Mouse (Mus musculus) embryonic facial prominence, embryonic 13.5 days (tissue): ENCODE measurements at regions not wholly inside any gene's neighbourhood (a gene's known extent, or its start where the extent isn't known, plus 50 kb on each side); places are given as distances from the start of the nearest gene placed in this dataset.

ENCODE experiments used
- ATAC-seq: fragments of 200-750 bp; cut with Nextera tagmentation; 2 replicates; pipeline ENCODE4 v1.8.0; 2017; ENCODE audit warnings: low read depth; ENCODE audit not compliant: insufficient number of reproducible peaks, insufficient read depth, low FRiP score, low TSS enrichment
- H3K27ac ChIP-seq: fragments of 300-500 bp; sonication (generic); 2 replicates; pipeline ENCODE4 v1.5.1; 2015; ENCODE audit warnings: moderate library complexity, mild to moderate bottlenecking, inconsistent platforms
- H3K27me3 ChIP-seq: fragments of 300-500 bp; sonication (generic); 2 replicates; pipeline ENCODE4 v1.6.1; 2015; ENCODE audit warnings: mild to moderate bottlenecking, inconsistent platforms
- H3K36me3 ChIP-seq: fragments of 300-500 bp; sonication (generic); 2 replicates; pipeline ENCODE4 v1.6.1; 2015; ENCODE audit warnings: mild to moderate bottlenecking, inconsistent platforms
- H3K4me1 ChIP-seq: fragments of 300-500 bp; sonication (generic); 2 replicates; pipeline ENCODE4 v1.6.1; 2015; ENCODE audit warnings: inconsistent platforms
- H3K4me2 ChIP-seq: fragments of 300-500 bp; sonication (generic); 2 replicates; pipeline ENCODE4 v1.6.1; 2015; ENCODE audit warnings: moderate library complexity, mild to moderate bottlenecking, inconsistent platforms
- H3K4me3 ChIP-seq: fragments of 300-500 bp; sonication (generic); 2 replicates; pipeline ENCODE4 v1.5.1; 2015; ENCODE audit warnings: mild to moderate bottlenecking, inconsistent platforms
- H3K9ac ChIP-seq: fragments of 300-500 bp; sonication (generic); 2 replicates; pipeline ENCODE4 v1.6.1; 2015; ENCODE audit warnings: mild to moderate bottlenecking, inconsistent platforms
- H3K9me3 ChIP-seq: fragments of 300-500 bp; sonication (generic); 2 replicates; pipeline ENCODE4 v1.6.1; 2016; ENCODE audit warnings: inconsistent platforms
- whole genome bisulfite sequencing: fragments of 180-500 bp; shearing (Covaris S2); methylation state at CpG from one replicate; pipeline ENCODE4 v1.1.7; 2015; ENCODE audit warnings: mixed read lengths; 5-methylcytosine and 5-hydroxymethylcytosine counted together

- 0 out of 2 replicates have a peak, but pooled peaks cover 3% of the 10 kb centered on the region for H3K4me1 ChIP-seq
- H3K27ac ChIP-seq, result no peak overlapping the region
- H3K36me3 ChIP-seq, result no peaks in the 10 kb centered on the region
- H3K4me2 ChIP-seq, result no peak overlapping the region
- no peaks in the 10 kb centered on the region for H3K9me3 ChIP-seq
- H3K27me3 ChIP-seq, result no peaks in the 10 kb centered on the region
- H3K9ac ChIP-seq, result no peak overlapping the region
- no peak overlapping the region for H3K4me3 ChIP-seq
- 82% methylated on average over 18 of the region's 18 CpGs for whole genome bisulfite sequencing
- ATAC-seq, result no peak
Observed at GRCm38 (mm10) chr5:51868223-51868713, 300.7 kb upstream of the Ppargc1a start.

DNA sequence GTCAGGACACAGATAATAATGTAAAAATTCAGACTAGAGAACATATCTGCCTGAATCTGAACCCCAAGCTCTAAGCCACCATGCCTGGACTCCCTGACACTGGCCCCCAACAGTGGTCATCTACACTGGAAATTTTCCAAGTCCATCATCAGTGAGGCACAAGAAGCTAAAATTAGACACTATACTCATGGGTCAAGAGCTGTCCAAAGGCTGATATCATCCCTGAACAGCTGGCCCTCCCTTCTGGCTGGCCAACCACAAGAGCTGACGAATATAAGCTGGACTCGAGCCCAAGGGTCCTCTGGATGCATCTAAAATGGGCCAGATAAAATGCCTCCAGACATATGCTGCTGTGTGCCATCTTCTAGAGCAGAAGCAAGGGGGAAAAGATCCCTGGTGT is 298.5 kb upstream of the Ppargc1a start:
- Histone ChIP-seq H3K4me1 (no peaks in the 10 kb centered on the region), H3K9ac (no peak overlapping the region), H3K9me3 (no peaks in the 10 kb centered on the region), H3K36me3 (no peaks in the 10 kb centered on the region), H3K4me2 (no peak overlapping the region), H3K4me3 (no peak overlapping the region), H3K27me3 (no peaks in the 10 kb centered on the region), H3K27ac (no peak overlapping the region)
- 78% methylated on average over 2 of the region's 2 CpGs for WGBS
- no peak for ATAC-seq

- ATAC-seq, result no peak
- Histone ChIP-seq H3K4me1 (no peaks in the 10 kb centered on the region), H3K4me2 (no peak overlapping the region), H3K9ac (no peak overlapping the region), H3K9me3 (no peaks in the 10 kb centered on the region), H3K4me3 (no peak overlapping the region), H3K27me3 (no peaks in the 10 kb centered on the region), H3K36me3 (no peaks in the 10 kb centered on the region), H3K27ac (no peak overlapping the region)
- 70% methylated on average over 5 of the region's 5 CpGs for WGBS
Observed at GRCm38 (mm10) chr5:51860496-51860895, 293.0 kb upstream of the Ppargc1a start.

DNA sequence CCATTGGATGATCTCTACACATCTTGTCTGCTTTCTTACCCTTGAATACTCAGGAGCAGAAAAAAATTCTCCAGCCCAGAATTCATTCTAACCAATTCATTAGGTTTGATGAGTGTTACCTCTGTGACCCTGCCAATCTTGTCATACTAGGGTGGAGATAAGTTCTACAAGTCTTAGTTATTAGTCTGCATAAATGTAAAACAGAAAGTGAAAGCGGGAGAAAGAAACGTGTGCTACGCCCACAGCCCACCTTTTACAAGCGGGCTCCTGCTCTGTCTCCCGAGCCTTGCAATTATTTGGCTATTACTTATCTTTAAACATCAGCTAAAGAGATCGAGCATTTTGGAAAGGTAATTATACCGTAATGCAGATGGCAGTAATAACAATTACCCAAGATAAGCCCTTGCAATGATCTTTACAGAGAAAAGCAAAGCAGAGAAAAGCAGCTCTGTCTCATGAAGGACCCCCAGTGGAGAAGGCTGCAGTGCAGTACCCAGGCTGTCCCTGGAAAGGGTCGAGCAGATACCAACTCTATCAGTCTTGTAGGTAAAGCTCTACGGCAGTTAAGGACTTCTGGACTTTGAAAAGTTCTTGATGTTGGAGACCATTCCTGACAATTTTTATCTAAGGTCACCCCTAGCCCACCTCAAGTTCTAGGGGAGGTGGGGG is 286.1 kb upstream of the Ppargc1a start:
- no peaks in the 10 kb centered on the region for H3K36me3 ChIP-seq
- WGBS, result 59% methylated on average over 9 of the region's 9 CpGs
- H3K4me3 ChIP-seq, result no peak overlapping the region; the same call in 1 of the 2 replicates
- no peak for ATAC-seq
- peak overlapping the region; percentile 34 for H3K4me2 ChIP-seq
- H3K27me3 ChIP-seq, result no peaks in the 10 kb centered on the region
- no peaks in the 10 kb centered on the region for H3K9me3 ChIP-seq
- H3K4me1 ChIP-seq, result no peaks in the 10 kb centered on the region
- no peak overlapping the region for H3K9ac ChIP-seq
- no peak overlapping the region for H3K27ac ChIP-seq

DNA sequence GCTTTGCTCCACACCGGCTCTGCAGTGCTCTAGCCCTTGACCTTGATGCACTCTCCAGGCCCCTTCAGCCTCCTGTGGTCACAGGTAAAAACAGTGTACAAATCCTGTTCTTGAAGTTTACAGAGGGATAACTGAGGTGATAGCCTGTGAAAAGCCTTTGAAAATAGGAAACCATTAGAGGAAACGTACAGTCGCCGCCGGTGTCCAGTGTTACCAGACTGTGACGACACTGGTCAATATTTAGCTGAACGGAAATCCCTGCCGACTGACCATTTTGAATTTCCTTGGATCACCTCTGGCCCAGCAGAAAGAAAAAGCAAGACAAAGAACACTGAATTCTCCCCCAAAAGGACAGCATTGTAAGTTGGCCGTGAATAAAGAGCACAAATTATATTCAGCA is 282.6 kb upstream of the Ppargc1a start:
- H3K4me2 ChIP-seq, result no peak overlapping the region
- 91% methylated on average over 9 of the region's 9 CpGs for WGBS
- no peak overlapping the region for H3K4me3 ChIP-seq
- H3K9me3 ChIP-seq, result no peaks in the 10 kb centered on the region
- H3K4me1 ChIP-seq, result no peaks in the 10 kb centered on the region
- H3K9ac ChIP-seq, result no peak overlapping the region
- ATAC-seq, result no peak
- no peaks in the 10 kb centered on the region for H3K27me3 ChIP-seq
- H3K36me3 ChIP-seq, result no peaks in the 10 kb centered on the region
- no peak overlapping the region for H3K27ac ChIP-seq

DNA sequence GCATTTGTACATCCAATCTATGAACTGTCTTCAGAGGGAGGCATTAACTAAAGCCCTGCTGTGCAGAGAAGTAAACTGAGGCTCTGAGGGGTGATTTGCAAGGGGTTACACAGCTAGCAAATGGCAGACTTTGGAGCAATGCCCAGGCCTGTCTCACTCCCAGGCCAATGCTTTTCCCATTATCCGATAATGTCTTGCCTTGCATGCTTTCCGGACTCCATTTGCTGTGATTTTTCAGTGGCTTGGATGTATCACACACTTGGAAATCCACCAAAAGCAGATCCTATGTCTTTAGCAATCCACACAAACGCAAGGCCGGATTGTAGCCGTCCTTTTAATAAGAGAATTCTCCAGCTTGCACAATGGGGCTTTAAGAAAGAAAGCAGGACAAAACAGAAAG is 281.7 kb upstream of the Ppargc1a start:
- Histone ChIP-seq H3K36me3 (no peaks in the 10 kb centered on the region), H3K9me3 (no peaks in the 10 kb centered on the region), H3K27ac (no peak overlapping the region), H3K27me3 (no peaks in the 10 kb centered on the region), H3K4me3 (no peak overlapping the region), H3K4me1 (no peaks in the 10 kb centered on the region), H3K9ac (no peak overlapping the region), H3K4me2 (no peak overlapping the region)
- WGBS, result 77% methylated on average over 5 of the region's 5 CpGs
- ATAC-seq, result no peak

DNA sequence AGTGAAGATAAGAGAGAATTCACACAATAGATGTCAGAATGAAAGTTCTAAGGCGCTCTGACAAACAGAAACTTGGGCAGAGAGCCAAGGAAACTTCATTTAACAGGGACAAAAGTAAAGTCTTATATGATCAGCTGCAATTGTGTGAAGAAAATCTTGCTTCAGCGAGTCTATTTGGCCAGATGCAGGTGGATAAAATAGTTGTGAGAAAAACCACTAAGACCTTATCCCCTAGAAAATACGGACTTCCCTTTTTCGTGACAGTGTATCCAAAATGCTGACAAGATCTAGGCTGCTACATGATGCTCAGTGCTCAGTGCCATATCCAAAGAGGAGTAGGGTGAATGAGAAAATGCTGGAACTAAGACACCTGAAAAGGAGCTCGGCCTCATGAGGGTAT is 274.7 kb upstream of the Ppargc1a start:
- 85% methylated on average over 5 of the region's 5 CpGs for WGBS
- H3K4me1 ChIP-seq, result no peaks in the 10 kb centered on the region
- no peak for ATAC-seq

DNA sequence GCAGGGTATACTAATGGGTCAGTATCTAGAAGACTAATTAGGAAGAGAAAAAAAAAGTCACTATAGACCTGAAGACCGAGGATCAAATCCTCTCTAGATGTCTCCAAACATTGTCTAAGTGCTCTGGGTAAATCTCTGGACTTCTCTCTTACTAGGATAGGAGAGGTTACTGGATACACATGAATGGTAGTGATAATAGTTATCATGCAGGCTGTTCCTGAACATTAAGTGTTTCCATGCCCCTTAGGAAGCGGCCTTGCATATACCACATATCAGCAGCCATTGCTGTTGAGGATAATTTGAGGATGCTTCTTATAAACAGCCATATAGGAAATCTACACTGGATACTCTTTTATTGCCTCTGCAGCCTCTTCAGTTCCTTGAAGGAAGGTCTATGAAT is 274.2 kb upstream of the Ppargc1a start:
- Histone ChIP-seq H3K9ac (no peak overlapping the region), H3K36me3 (no peaks in the 10 kb centered on the region), H3K4me2 (no peak overlapping the region), H3K9me3 (no peaks in the 10 kb centered on the region), H3K27me3 (no peaks in the 10 kb centered on the region), H3K27ac (no peak overlapping the region), H3K4me3 (no peak overlapping the region), H3K4me1 (no peaks in the 10 kb centered on the region)
- no peak for ATAC-seq
- 89% methylated on average over 2 of the region's 2 CpGs for WGBS

More for the DNA sequence above, 274.7 kb upstream of the Ppargc1a start:
- Histone ChIP-seq H3K36me3 (no peaks in the 10 kb centered on the region), H3K9ac (no peak overlapping the region), H3K4me3 (no peak overlapping the region), H3K27ac (no peak overlapping the region), H3K4me2 (no peak overlapping the region), H3K27me3 (no peaks in the 10 kb centered on the region), H3K9me3 (no peaks in the 10 kb centered on the region)

DNA sequence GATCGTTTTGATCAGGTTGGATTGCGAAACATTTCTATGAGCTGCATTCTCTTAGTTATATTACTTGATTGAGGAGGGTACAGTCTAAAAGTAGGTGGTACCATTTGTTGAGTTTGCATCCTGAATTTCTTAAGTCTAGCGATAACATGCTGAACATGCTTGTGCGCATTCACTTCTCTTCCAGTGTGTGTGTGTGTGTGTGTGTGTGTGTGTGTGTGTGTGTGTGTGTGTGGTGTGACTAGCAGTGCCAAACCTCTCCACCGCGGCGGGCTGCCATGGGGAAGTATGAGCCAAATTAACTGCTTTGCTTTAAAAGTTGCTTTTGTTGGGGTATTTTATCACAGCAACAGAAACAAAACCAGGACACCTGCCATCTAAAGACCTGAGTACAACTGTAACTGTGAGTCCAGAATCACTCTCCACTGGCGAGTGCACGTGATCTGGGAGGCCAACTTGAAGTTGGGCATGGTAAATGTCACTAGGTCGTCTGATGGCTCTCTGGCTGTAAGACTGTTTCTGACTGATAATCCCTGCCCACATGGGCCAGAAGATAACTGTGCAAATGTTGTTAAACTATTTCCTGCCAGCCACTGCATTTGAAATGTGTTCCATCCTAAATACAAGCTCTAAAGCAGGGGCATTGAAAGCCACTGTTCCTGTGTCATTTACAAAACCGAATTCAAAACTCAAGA is 273.3 kb upstream of the Ppargc1a start:
- ATAC-seq, result no peak
- Histone ChIP-seq H3K4me3 (no peak overlapping the region), H3K4me2 (no peak overlapping the region), H3K27me3 (no peaks in the 10 kb centered on the region), H3K9me3 (no peaks in the 10 kb centered on the region), H3K36me3 (no peaks in the 10 kb centered on the region), H3K27ac (no peak overlapping the region), H3K4me1 (no peaks in the 10 kb centered on the region), H3K9ac (no peak overlapping the region)
- WGBS, result 88% methylated on average over 11 of the region's 11 CpGs

DNA sequence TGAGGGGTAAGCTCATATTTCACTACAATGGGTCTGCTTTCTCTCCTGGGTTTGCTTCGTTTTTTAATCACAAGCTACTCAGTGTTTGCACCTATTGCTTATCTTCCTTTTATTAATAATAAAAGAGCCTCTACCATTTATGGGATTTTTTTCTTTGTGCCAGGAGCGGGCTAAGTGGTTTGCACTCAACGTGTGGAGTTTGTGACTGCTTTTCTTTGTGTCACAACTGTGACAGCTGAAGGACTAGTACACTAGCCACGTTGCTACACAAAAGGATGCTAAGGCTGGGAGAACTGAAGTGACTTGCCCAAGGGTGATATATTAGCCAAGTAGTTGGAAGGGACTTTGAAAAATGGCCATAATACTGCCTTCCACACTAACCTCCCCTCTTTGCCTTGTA is 271.8 kb upstream of the Ppargc1a start:
- WGBS, result 67% methylated on average over 4 of the region's 4 CpGs

GRCm38 (mm10) chr5:51830551-51830950 is 263.0 kb upstream of the Ppargc1a start:
- 77% methylated on average over 6 of the region's 6 CpGs for WGBS
- Histone ChIP-seq H3K27me3 (no peaks in the 10 kb centered on the region), H3K9ac (no peak overlapping the region), H3K4me2 (no peak overlapping the region), H3K27ac (no peak overlapping the region), H3K4me3 (no peak overlapping the region), H3K36me3 (no peaks in the 10 kb centered on the region), H3K4me1 (no peaks in the 10 kb centered on the region), H3K9me3 (no peaks in the 10 kb centered on the region)
- no peak for ATAC-seq

More for the DNA sequence above, 271.8 kb upstream of the Ppargc1a start:
- Histone ChIP-seq H3K4me1 (no peaks in the 10 kb centered on the region), H3K9me3 (no peaks in the 10 kb centered on the region), H3K4me2 (no peak overlapping the region), H3K36me3 (no peaks in the 10 kb centered on the region), H3K27ac (no peak overlapping the region), H3K27me3 (no peaks in the 10 kb centered on the region), H3K4me3 (no peak overlapping the region), H3K9ac (no peak overlapping the region)
- ATAC-seq, result no peak

- H3K27me3 ChIP-seq, result no peaks in the 10 kb centered on the region
- no peak for ATAC-seq
- H3K4me2 ChIP-seq, result no peak overlapping the region
- no peak overlapping the region for H3K4me3 ChIP-seq
- no peaks in the 10 kb centered on the region for H3K9me3 ChIP-seq
- H3K9ac ChIP-seq, result no peak overlapping the region
- H3K27ac ChIP-seq, result no peak overlapping the region
- no peaks in the 10 kb centered on the region for H3K4me1 ChIP-seq
- 52% methylated on average over 2 of the region's 2 CpGs for WGBS
- H3K36me3 ChIP-seq, result no peaks in the 10 kb centered on the region
Observed at GRCm38 (mm10) chr5:51830015-51830414, 262.5 kb upstream of the Ppargc1a start.
